In the genomic region with DNA sequence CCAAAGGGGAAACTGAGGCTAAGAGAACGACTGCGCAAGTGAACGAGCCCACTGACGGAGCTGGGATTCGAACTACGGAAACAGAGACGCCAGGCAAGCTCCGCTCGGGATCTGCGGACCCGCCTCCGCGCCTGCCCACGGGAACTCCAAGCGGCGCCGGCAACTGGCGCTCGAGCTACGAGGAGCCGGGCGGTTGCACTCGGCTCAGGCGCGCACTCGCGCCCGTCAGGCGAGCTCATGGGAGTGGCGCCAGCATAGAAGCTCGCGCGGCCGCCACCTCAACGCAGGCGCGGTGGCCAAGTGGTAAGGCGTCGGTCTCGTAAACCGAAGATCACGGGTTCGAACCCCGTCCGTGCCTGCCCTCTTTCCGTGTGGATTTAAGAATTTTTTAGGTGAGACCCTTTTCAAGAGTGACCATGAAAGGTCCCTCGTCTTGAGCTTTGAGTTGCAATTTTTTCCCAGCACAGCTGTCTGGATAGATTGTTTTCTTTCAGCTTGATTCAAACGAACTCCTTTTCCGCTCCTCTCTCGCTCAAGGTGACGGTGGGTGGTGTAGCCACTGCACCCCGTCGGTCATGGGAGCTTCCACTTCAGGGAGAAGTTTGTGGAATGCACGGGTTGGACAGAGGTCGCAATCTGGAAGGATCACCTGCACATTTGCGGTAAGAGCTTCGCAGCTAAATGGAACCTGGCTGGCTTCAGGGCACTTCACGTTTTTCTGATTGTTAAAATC, we compare ENCODE assay signal across 8 mouse cellular contexts.
DNase-seq lines count a peak whose midpoint lies in the region; ATAC-seq and TF ChIP-seq lines count a peak whose summit lies in the region.

No protein-coding gene starts in this region.

- H3K36me3 ChIP-seq in ES-Bruce4 (ENCODE audit: control insufficient read depth, insufficient read depth, low read length, poor library complexity, severe bottlenecking): no peaks in the 10 kb centered on the region
- H3K36me3 ChIP-seq in forebrain, embryonic 12.5 days (replicated peaks): no peaks in the 10 kb centered on the region
- no peaks in the 10 kb centered on the region for H3K36me3 ChIP-seq in heart, postnatal 0 days (replicated peaks; ENCODE audit: control insufficient read depth, insufficient read depth, low read length)
- no peaks in the 10 kb centered on the region for H3K36me3 ChIP-seq in liver, embryonic 14.5 days (replicated peaks; ENCODE audit: control insufficient read depth, insufficient read depth, low read depth)
- H3K36me3 ChIP-seq in stomach, embryonic 15.5 days: no peaks in the 10 kb centered on the region

- H3K4me1 ChIP-seq in ES-Bruce4 (ENCODE audit: control insufficient read depth, insufficient read depth, low read length): no peaks in the 10 kb centered on the region
- H3K4me1 ChIP-seq in forebrain, embryonic 12.5 days: peaks cover 10% of the 10 kb centered on the region
- H3K4me1 ChIP-seq in heart, postnatal 0 days (ENCODE audit: control insufficient read depth, insufficient read depth): no peaks in the 10 kb centered on the region
- peaks cover 2 to 14% of the 10 kb centered on the region in 2 experiments; a peak in 2 of 4 replicates for H3K4me1 ChIP-seq in liver, embryonic 14.5 days (replicated peaks; ENCODE audit: control insufficient read depth in 2 of 2, insufficient read depth in 2 of 2, low read length in 1 of 2)
- no peaks in the 10 kb centered on the region for H3K4me1 ChIP-seq in stomach, embryonic 15.5 days

- WGBS in forebrain, embryonic 12.5 days: under 1% methylated on average over 58 of the region's 58 CpGs
- under 1% methylated on average over 58 of the region's 58 CpGs for WGBS in heart, postnatal 0 days
- WGBS in liver, embryonic 14.5 days (ENCODE audit: insufficient replicate concordance): under 1% methylated on average over 58 of the region's 58 CpGs
- under 1% methylated on average over 58 of the region's 58 CpGs for WGBS in stomach, embryonic 15.5 days

- no peaks in the 10 kb centered on the region for H3K9me3 ChIP-seq in ES-Bruce4 (replicated peaks; ENCODE audit: control insufficient read depth, insufficient read depth, low read length, poor library complexity, severe bottlenecking)
- no peaks in the 10 kb centered on the region for H3K9me3 ChIP-seq in forebrain, embryonic 12.5 days
- no peaks in the 10 kb centered on the region for H3K9me3 ChIP-seq in heart, postnatal 0 days (replicated peaks; ENCODE audit: control insufficient read depth, low read length)
- H3K9me3 ChIP-seq in liver, embryonic 14.5 days (ENCODE audit: control insufficient read depth, low read length): no peaks in the 10 kb centered on the region
- no peaks in the 10 kb centered on the region for H3K9me3 ChIP-seq in stomach, embryonic 15.5 days

- ATAC-seq in forebrain, embryonic 12.5 days (ENCODE audit: low FRiP score): peak; percentile 93
- peak; percentile 91 for ATAC-seq in heart, postnatal 0 days (ENCODE audit: insufficient read depth, low read depth)
- peak; percentile 93 for ATAC-seq in liver, embryonic 14.5 days (ENCODE audit: insufficient read depth)
- peak; percentile 96 for ATAC-seq in stomach, embryonic 15.5 days (ENCODE audit: insufficient read depth, low FRiP score, low read depth)

- no peaks in the 10 kb centered on the region for H3K27me3 ChIP-seq in ES-Bruce4 (ENCODE audit: control insufficient read depth, insufficient read depth, low read length, poor library complexity, severe bottlenecking)
- 0 out of 2 replicates have a peak, but pooled peaks cover 3% of the 10 kb centered on the region for H3K27me3 ChIP-seq in forebrain, embryonic 12.5 days
- no peaks in the 10 kb centered on the region for H3K27me3 ChIP-seq in heart, postnatal 0 days (ENCODE audit: control insufficient read depth, insufficient read depth, low read length)
- H3K27me3 ChIP-seq in liver, embryonic 14.5 days (ENCODE audit: control insufficient read depth, insufficient read depth, low read length): no peaks in the 10 kb centered on the region
- no peaks in the 10 kb centered on the region for H3K27me3 ChIP-seq in stomach, embryonic 15.5 days (replicated peaks)

- peak overlapping the region; percentile 67 for H3K4me2 ChIP-seq in forebrain, embryonic 12.5 days
- peak overlapping the region; percentile 75 for H3K4me2 ChIP-seq in heart, postnatal 0 days (ENCODE audit: low read depth, low read length)
- H3K4me2 ChIP-seq in liver, embryonic 14.5 days (ENCODE audit: low read depth): peak overlapping the region; percentile 90
- peak overlapping the region; percentile 77 for H3K4me2 ChIP-seq in stomach, embryonic 15.5 days

- TF ChIP-seq CTCF in ES-Bruce4 (IDR thresholded peaks at IDR 0.05; ENCODE audit: low read depth, low read length): no peak
- TF ChIP-seq CTCF in heart, postnatal 0 days (IDR thresholded peaks at IDR 0.05; ENCODE audit: low read depth): 0 out of 2 replicates have a peak, but pooled peaks have one; percentile 0
- TF ChIP-seq CTCF in liver, embryonic 14.5 days (IDR thresholded peaks at IDR 0.05; ENCODE audit: low read depth): peak; percentile 25; the same call in 1 of the 2 replicates

- H3K4me3 ChIP-seq in ES-Bruce4 (ENCODE audit: low read depth, low read length): peak overlapping the region; percentile 93
- H3K4me3 ChIP-seq in forebrain, embryonic 12.5 days (replicated peaks): peak overlapping the region; percentile 60
- H3K4me3 ChIP-seq in heart, postnatal 0 days (ENCODE audit: low read depth, low read length): peak overlapping the region; percentile 63
- peak overlapping the region; percentile 75 to 92 for H3K4me3 ChIP-seq in liver, embryonic 14.5 days (ENCODE audit: insufficient read depth in 1 of 2, low read depth in 2 of 2, low read length in 2 of 2)
- peak overlapping the region; percentile 63 for H3K4me3 ChIP-seq in stomach, embryonic 15.5 days (replicated peaks)

- no peak overlapping the region for H3K27ac ChIP-seq in ES-Bruce4 (ENCODE audit: insufficient read depth, low read length)
- H3K27ac ChIP-seq in forebrain, embryonic 12.5 days: peak overlapping the region; percentile 46
- peak overlapping the region; percentile 87 for H3K27ac ChIP-seq in heart, postnatal 0 days (ENCODE audit: low read depth)
- H3K27ac ChIP-seq in liver, embryonic 14.5 days: peak overlapping the region; percentile 62
- peak overlapping the region; percentile 74 for H3K27ac ChIP-seq in stomach, embryonic 15.5 days

- peak overlapping the region; percentile 73 for H3K9ac ChIP-seq in ES-Bruce4 (ENCODE audit: low read depth, poor library complexity, severe bottlenecking)
- H3K9ac ChIP-seq in forebrain, embryonic 12.5 days: peak overlapping the region; percentile 57
- peak overlapping the region; percentile 74 for H3K9ac ChIP-seq in heart, postnatal 0 days (replicated peaks; ENCODE audit: low read depth, low read length)
- peak overlapping the region; percentile 85 for H3K9ac ChIP-seq in liver, embryonic 14.5 days (replicated peaks)
- H3K9ac ChIP-seq in stomach, embryonic 15.5 days: peak overlapping the region; percentile 54; the same call in 1 of the 2 replicates

- no peak for TF ChIP-seq POLR2A in ES-Bruce4 (IDR thresholded peaks at IDR 0.05; ENCODE audit: insufficient read depth, low read length)

- peak; percentile 94 for DNase-seq in c-Kit-positive CD71-positive TER-119-positive erythroid progenitor cells, embryonic 14.5 days (ENCODE audit: low spot score)
- peak; percentile 89 for DNase-seq in heart, postnatal 0 days (ENCODE audit: low spot score)
- DNase-seq in kidney, postnatal 36 days: peak; percentile 95 to 97
- DNase-seq in liver, embryonic 14.5 days (ENCODE audit: low read depth in 3 of 3, low spot score in 3 of 3): peak; percentile 83 to 87 (median 86)
- DNase-seq in neural tube, embryonic 10.5 days (ENCODE audit: extremely low spot score, low spot score): peak; percentile 98

- TF ChIP-seq EP300 in ES-Bruce4 (IDR thresholded peaks at IDR 0.05; ENCODE audit: insufficient read depth, low read depth, low read length): peak; percentile 50; the same call in 1 of the 2 replicates
- TF ChIP-seq EP300 in heart, postnatal 0 days (IDR thresholded peaks at IDR 0.05; ENCODE audit: low read depth): 0 out of 2 replicates have a peak, but pooled peaks have one; percentile 32
- TF ChIP-seq EP300 in liver, embryonic 14.5 days (IDR thresholded peaks at IDR 0.05; ENCODE audit: low read depth): no peak
